Mouse (Mus musculus) myocyte (in vitro differentiated cells): ENCODE measurements around the gene Olfr410.

Source experiments
- CEBPB ChIP-seq: IDR thresholded peaks from 2 replicates; pipeline ENCODE4 v1.6.1; 2011; ENCODE audit warnings: mild to moderate bottlenecking, moderate library complexity; ENCODE audit not compliant: poor library complexity, insufficient read depth, severe bottlenecking
- E2F4 ChIP-seq: IDR thresholded peaks from one replicate; pipeline ENCODE4 v1.6.1; 2011; ENCODE audit warnings: mild to moderate bottlenecking, control low read depth, moderate library complexity; ENCODE audit not compliant: insufficient read depth
- MAX ChIP-seq: IDR thresholded peaks from one replicate; pipeline ENCODE4 v1.6.1; 2011; ENCODE audit warnings: low read depth, mild to moderate bottlenecking, control low read depth
- MYOG ChIP-seq, 3 experiments: IDR thresholded peaks; one replicate each; pipeline ENCODE4 v1.6.1; 2011; ENCODE audit warnings: control low read depth in 2 of 3, low read depth in 2 of 3, mild to moderate bottlenecking in 2 of 3; ENCODE audit not compliant: insufficient read length in 2 of 3, control insufficient read depth in 1 of 3, insufficient read depth in 1 of 3
- POLR2A ChIP-seq: IDR thresholded peaks from one replicate; pipeline ENCODE4 v1.6.1; 2011; ENCODE audit warnings: low read depth, mild to moderate bottlenecking, control low read depth, moderate library complexity; ENCODE audit not compliant: insufficient read length
- POLR2AphosphoS2 ChIP-seq: IDR thresholded peaks from one replicate; pipeline ENCODE4 v1.6.1; 2011; ENCODE audit warnings: low read depth, control low read depth; ENCODE audit not compliant: insufficient read length
- SRF ChIP-seq: IDR thresholded peaks from one replicate; pipeline ENCODE4 v1.6.1; 2011; ENCODE audit warnings: low read depth; ENCODE audit not compliant: control insufficient read depth, insufficient read length
- TCF12 ChIP-seq: IDR thresholded peaks from one replicate; pipeline ENCODE4 v1.6.1; 2011; ENCODE audit warnings: mild to moderate bottlenecking, control low read depth; ENCODE audit not compliant: poor library complexity, insufficient read depth, severe bottlenecking
- TCF3 ChIP-seq: IDR thresholded peaks from one replicate; pipeline ENCODE4 v1.6.1; 2011; ENCODE audit warnings: low read depth, control low read depth; ENCODE audit not compliant: insufficient read length
- USF1 ChIP-seq: IDR thresholded peaks from one replicate; pipeline ENCODE4 v1.6.1; 2011; ENCODE audit warnings: low read depth, mild to moderate bottlenecking, control low read depth, moderate library complexity

DNA sequence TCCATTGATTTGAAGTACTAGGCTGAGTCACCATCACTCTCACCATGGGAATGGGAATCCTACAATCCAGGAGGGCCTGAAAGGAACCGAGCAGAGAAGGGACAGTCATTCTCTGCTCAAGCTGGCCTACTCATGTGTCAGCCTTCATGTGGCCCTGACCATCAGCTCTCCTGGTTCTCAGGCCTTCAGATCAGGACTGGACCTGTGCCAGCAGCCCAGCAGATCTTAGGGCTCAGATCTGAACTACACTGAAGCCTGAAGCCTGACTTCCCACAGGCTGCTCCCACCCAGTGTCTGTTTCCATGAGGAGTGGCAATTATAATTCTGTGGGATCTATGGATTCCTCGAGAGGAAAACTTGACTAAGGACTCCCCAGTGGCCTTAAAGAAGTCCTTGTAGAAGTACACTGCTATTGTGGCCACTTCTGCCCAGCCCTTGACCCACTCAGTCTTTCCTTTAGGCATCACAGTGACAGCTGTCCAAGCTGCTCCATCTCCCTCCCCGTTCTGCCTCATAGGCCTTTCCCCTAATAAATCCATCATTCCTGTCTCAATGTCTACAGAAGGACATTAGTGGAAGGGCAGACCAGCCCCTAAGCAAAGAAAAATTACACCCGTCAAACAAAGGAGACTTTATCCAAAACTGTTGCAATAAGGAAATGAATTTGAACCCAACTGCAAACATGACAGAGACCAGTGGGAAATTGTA is 41.5 kb upstream of the Olfr410 start:
- TF ChIP-seq MAX (no peak), POLR2AphosphoS2 (no peak), POLR2A (no peak), MYOG (IDR thresholded peaks at IDR 0.05; ENCODE audit: control insufficient read depth in 1 of 3, insufficient read depth in 1 of 3, insufficient read length in 2 of 3, low read depth in 2 of 3) (no peak), E2F4 (no peak), CEBPB (no peak), USF1 (no peak), TCF12 (no peak), SRF (no peak), TCF3 (no peak)
